Mouse (Mus musculus): Measurements from ENCODE around the gene Slc33a1.

GRCm38 (mm10) chr3:63893677-63894076 lies 70.9 kb downstream of the Slc33a1 start:
- no peak for TF ChIP-seq CTCF (IDR thresholded peaks at IDR 0.05; ENCODE audit: low read depth)
- TF ChIP-seq EP300 (IDR thresholded peaks at IDR 0.05; ENCODE audit: low read depth): no peak
